Comparison of ENCODE assay signal across 9 mouse cellular contexts in genomic region chr13:115287371-115287770, GRCm38 (mm10).
A peak's percentile ranks its signal among the peaks of the same experiment; 100 is the strongest.
DNase-seq lines count a peak whose midpoint lies in the region.
"Had no signal": no experiment of that assay in that cellular context is flagged by ENCODE, and none has a peak within 500 bp of the region (broad histone marks: within the 10 kb centered on the region; RNA-seq: fewer than 3 reads in every experiment).

No protein-coding gene starts in this region.

- peak; percentile 40 to 50 for DNase-seq in cerebellum, postnatal 10 days
- DNase-seq in cerebellum, postnatal 36 days: no peak
- DNase-seq in left cerebral cortex, adult 18-20 months (ENCODE audit: low spot score in 2 of 2): peak; percentile 3 to 4
- DNase-seq in left cerebral cortex, adult 8-10 months (ENCODE audit: low spot score in 2 of 2): no peak
- DNase-seq in brain, embryonic 18.5 days (ENCODE audit: low read depth, low spot score): peak; percentile 63
- DNase-seq in lung, postnatal 36 days: peak; percentile 6
- DNase-seq in ovary, postnatal 10 days (ENCODE audit: low spot score): no peak
- no peak for DNase-seq in thymus, postnatal 0 days (ENCODE audit: low spot score)
- DNase-seq: cerebellum, adult 9-11 months had no signal

Comparison
In these comparisons a context has a peak if more than half of its experiments do, and no peak if none do; other contexts are left out.
1. DNase-seq: peak in cerebellum, postnatal 10 days (2 of 2), left cerebral cortex, adult 18-20 months (2 of 2), brain, embryonic 18.5 days (single experiment) and lung, postnatal 36 days (single experiment); none in cerebellum, postnatal 36 days (0 of 2), left cerebral cortex, adult 8-10 months (0 of 2), ovary, postnatal 10 days (single experiment) and thymus, postnatal 0 days (single experiment).